Mouse (Mus musculus): ENCODE data around the gene Hpd.

Gene Hpd

GRCm38 (mm10) chr5:123134186-123134874, 48.2 kb downstream of the Hpd start:
- peak; percentile 69 to 73 for DNase-seq

- DNase-seq: peak in 1 of 2 experiments; percentile 52
These were observed 48.8 kb downstream of the Hpd start for GRCm38 (mm10) chr5:123133784-123134143.

- DNase-seq: peak; percentile 83 to 90
These were observed 49.3 kb downstream of the Hpd start for GRCm38 (mm10) chr5:123133083-123133783.

GRCm38 (mm10) chr5:123132308-123133071, 50.0 kb downstream of the Hpd start, which contains the start of gene Rhof:
Gene Rhof (minus strand): TSS chr5:123132692.
- peak; percentile 83 to 91 for DNase-seq

- no peak for DNase-seq
These were observed 51.7 kb downstream of the Hpd start for GRCm38 (mm10) chr5:123130814-123131148.

- no peak for DNase-seq
These were observed 52.3 kb downstream of the Hpd start for GRCm38 (mm10) chr5:123130030-123130813.

GRCm38 (mm10) chr5:123129170-123129757, 53.3 kb downstream of the Hpd start:
- DNase-seq: no peak

- DNase-seq: no peak
These were observed 53.9 kb downstream of the Hpd start for GRCm38 (mm10) chr5:123128426-123129169.

GRCm38 (mm10) chr5:123127031-123127430, 55.5 kb downstream of the Hpd start:
- DNase-seq: no peak

GRCm38 (mm10) chr5:123125638-123126406, 56.7 kb downstream of the Hpd start:
- DNase-seq: no peak

- DNase-seq: no peak
These were observed 57.4 kb downstream of the Hpd start for GRCm38 (mm10) chr5:123125105-123125504.

- DNase-seq: no peak
These were observed 60.3 kb downstream of the Hpd start for GRCm38 (mm10) chr5:123122181-123122580.

All from cerebellum, adult 18-20 months (tissue).